In the genomic region with DNA sequence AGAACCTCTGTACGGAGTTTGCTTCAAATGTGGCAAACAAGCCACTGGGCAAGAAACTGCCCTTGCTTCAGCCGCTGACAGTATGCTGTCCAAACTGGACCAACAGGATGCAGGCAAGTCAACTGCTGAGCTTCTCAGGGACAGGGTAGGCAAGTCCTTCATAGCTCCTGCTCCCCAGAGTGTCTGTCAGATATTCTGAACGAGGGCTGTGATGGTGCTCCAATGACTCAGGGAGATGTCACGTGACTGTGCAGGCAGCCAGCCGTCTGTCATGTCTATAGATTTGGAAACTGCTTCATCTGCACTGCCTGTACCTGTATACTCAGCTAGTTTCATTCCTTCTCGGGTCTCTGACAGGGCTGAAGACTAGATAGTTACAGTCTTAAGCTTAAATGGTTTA, we compare ENCODE assay signal across 27 mouse cellular contexts. TPM values are rescaled to one million over a fixed set of nuclear protein-coding genes. Genes with fewer than 3 reads are reported as not detected.
DNase-seq lines count a peak whose midpoint lies in the region; ATAC-seq and TF ChIP-seq lines count a peak whose summit lies in the region.
"Had no signal": no experiment of that assay in that cellular context is flagged by ENCODE, and none has a peak within 500 bp of the region (broad histone marks: within the 10 kb centered on the region; RNA-seq: fewer than 3 reads in every experiment).

No protein-coding gene starts in this region.

- no peaks in the 10 kb centered on the region for H3K27me3 ChIP-seq in cerebellum, adult 2 months (ENCODE audit: control insufficient read depth, insufficient read depth, low read length)
- no peaks in the 10 kb centered on the region for H3K27me3 ChIP-seq in lung, postnatal 0 days (replicated peaks; ENCODE audit: insufficient read depth, low read length)
- no peaks in the 10 kb centered on the region for H3K27me3 ChIP-seq in forebrain, embryonic 15.5 days
- H3K27me3 ChIP-seq: heart, embryonic 12.5 days; intestine, embryonic 15.5 days; lung, embryonic 15.5 days; midbrain, embryonic 15.5 days had no signal

- peak overlapping the region; percentile 76 for H3K27ac ChIP-seq in cerebellum, adult 2 months (ENCODE audit: insufficient read depth, low read length)
- no peak overlapping the region for H3K27ac ChIP-seq in lung, postnatal 0 days (ENCODE audit: low read length)
- H3K27ac ChIP-seq in forebrain, embryonic 15.5 days (replicated peaks): no peak overlapping the region
- H3K27ac ChIP-seq: hindbrain, embryonic 10.5 days; intestine, embryonic 15.5 days; liver, embryonic 14.5 days; lung, embryonic 15.5 days; macrophage; midbrain, embryonic 15.5 days had no signal

- TF ChIP-seq POLR2A in cerebellum, adult 2 months (IDR thresholded peaks at IDR 0.05; ENCODE audit: borderline replicate concordance, insufficient read depth, low read length): no peak

- WGBS in cerebellum, adult 2 months: 45% methylated on average over 6 of the region's 6 CpGs
- WGBS in lung, postnatal 0 days: 74% methylated on average over 6 of the region's 6 CpGs
- 84% methylated on average over 6 of the region's 6 CpGs for WGBS in forebrain, embryonic 15.5 days

- no peak for TF ChIP-seq CTCF in cerebellum, adult 2 months (IDR thresholded peaks at IDR 0.05; ENCODE audit: borderline replicate concordance, insufficient read depth, low read depth, low read length)
- TF ChIP-seq CTCF in lung, postnatal 0 days (IDR thresholded peaks at IDR 0.05): no peak

- H3K36me3 ChIP-seq in lung, postnatal 0 days (ENCODE audit: insufficient read depth, low read length): peaks cover 4% of the 10 kb centered on the region; the same call in 1 of the 2 replicates
- peaks cover 10% of the 10 kb centered on the region for H3K36me3 ChIP-seq in forebrain, embryonic 15.5 days

- no peak for TF ChIP-seq EP300 in lung, postnatal 0 days (IDR thresholded peaks at IDR 0.05)

- peak; percentile 48 to 72 for DNase-seq in cerebellum, adult 2 months
- no peak for DNase-seq in cerebellum, postnatal 10 days
- DNase-seq in layer of hippocampus, adult 18-20 months (ENCODE audit: low spot score in 2 of 2): peak; percentile 39 to 71
- no peak for DNase-seq in layer of hippocampus, postnatal 14 days (ENCODE audit: low spot score in 2 of 2)
- peak; percentile 40 for DNase-seq in MN1 (ENCODE audit: low spot score)
- peak; percentile 82 for DNase-seq in brain, adult 2 months (ENCODE audit: low read depth, low spot score)
- no peak for DNase-seq in lung, postnatal 0 days (ENCODE audit: low spot score)
- DNase-seq: cerebellum, adult 11 months; heart, postnatal 10 days; kidney, adult 9 months; kidney, postnatal 14 days; spleen, adult 18-20 months; thymus, postnatal 14 days had no signal

- no peak for ATAC-seq in lung, postnatal 0 days
- no peak for ATAC-seq in forebrain, embryonic 15.5 days (replicated peaks)
- ATAC-seq: hindbrain, embryonic 16.5 days; intestine, embryonic 15.5 days; midbrain, embryonic 15.5 days had no signal

- H3K4me2 ChIP-seq in lung, postnatal 0 days (replicated peaks; ENCODE audit: low read depth, low read length): no peak overlapping the region
- no peak overlapping the region for H3K4me2 ChIP-seq in forebrain, embryonic 15.5 days (replicated peaks)
- H3K4me2 ChIP-seq: heart, embryonic 12.5 days; intestine, embryonic 15.5 days; lung, embryonic 15.5 days; midbrain, embryonic 15.5 days had no signal

- no peak overlapping the region for H3K4me3 ChIP-seq in cerebellum, adult 2 months (replicated peaks; ENCODE audit: insufficient read depth, low read depth, low read length)
- no peak overlapping the region for H3K4me3 ChIP-seq in lung, postnatal 0 days (ENCODE audit: low read depth, low read length)
- H3K4me3 ChIP-seq in forebrain, embryonic 15.5 days: no peak overlapping the region
- H3K4me3 ChIP-seq: heart, embryonic 12.5 days; hindbrain, embryonic 10.5 days; intestine, embryonic 15.5 days; lung, embryonic 15.5 days; midbrain, embryonic 15.5 days had no signal

- H3K4me1 ChIP-seq in cerebellum, adult 2 months (ENCODE audit: control insufficient read depth, insufficient read depth, low read length): peaks cover 16% of the 10 kb centered on the region
- no peaks in the 10 kb centered on the region for H3K4me1 ChIP-seq in lung, postnatal 0 days (ENCODE audit: insufficient read depth, low read depth, low read length)
- no peaks in the 10 kb centered on the region for H3K4me1 ChIP-seq in forebrain, embryonic 15.5 days
- H3K4me1 ChIP-seq: heart, embryonic 12.5 days; hindbrain, embryonic 10.5 days; intestine, embryonic 15.5 days; lung, embryonic 15.5 days; midbrain, embryonic 15.5 days had no signal

- no peaks in the 10 kb centered on the region for H3K9me3 ChIP-seq in lung, postnatal 0 days (ENCODE audit: low read length)
- H3K9me3 ChIP-seq in forebrain, embryonic 15.5 days: no peaks in the 10 kb centered on the region
- H3K9me3 ChIP-seq: heart, embryonic 12.5 days; hindbrain, embryonic 10.5 days; intestine, embryonic 15.5 days; lung, embryonic 15.5 days; midbrain, embryonic 15.5 days had no signal

- H3K9ac ChIP-seq in lung, postnatal 0 days (replicated peaks; ENCODE audit: low read depth): no peak overlapping the region
- H3K9ac ChIP-seq in forebrain, embryonic 15.5 days (replicated peaks): no peak overlapping the region
- H3K9ac ChIP-seq: heart, embryonic 12.5 days; intestine, embryonic 15.5 days; liver, embryonic 14.5 days; lung, embryonic 15.5 days; midbrain, embryonic 15.5 days had no signal

RNA-seq across cellular contexts. Expression of gene Bcl7c, which starts 9.7 kb away (rescaled TPM):
- 33.3 and 36.1 TPM in 2 replicates for polyA plus RNA-seq in cerebellum, adult 2 months (2012; rRNA removed)
- total RNA-seq in layer of hippocampus, adult 18-20 months (2021): 10 to 100 TPM; 34.4 to 34.6 TPM
- 10 to 100 TPM; 30.3 to 38.0 TPM for total RNA-seq in layer of hippocampus, postnatal 14 days (2021)
- polyA plus RNA-seq in lung, postnatal 0 days (2015; fragmentation: Nextera tagmentation; extraction: Ambion mirVana): 34.1 TPM in 2 replicates
- polyA plus RNA-seq in forebrain, embryonic 15.5 days (2015; fragmentation: Nextera tagmentation; extraction: Ambion mirVana): 43.1 and 47.9 TPM in 2 replicates

RNA-seq across cellular contexts. Expression of gene Ctf1, which starts 13.6 kb away (rescaled TPM):
- polyA plus RNA-seq in cerebellum, adult 2 months (2012; rRNA removed): 6.4 and 6.5 TPM in 2 replicates
- 1 to 10 TPM; 3.5 to 4.6 TPM for total RNA-seq in layer of hippocampus, adult 18-20 months (2021)
- 1 to 10 TPM; 3.2 to 5.4 TPM for total RNA-seq in layer of hippocampus, postnatal 14 days (2021)
- 9.9 and 10.4 TPM in 2 replicates for polyA plus RNA-seq in lung, postnatal 0 days (2015; fragmentation: Nextera tagmentation; extraction: Ambion mirVana)
- polyA plus RNA-seq in forebrain, embryonic 15.5 days (2015; fragmentation: Nextera tagmentation; extraction: Ambion mirVana): 3.8 and 5.8 TPM in 2 replicates
- polyA plus RNA-seq: macrophage had no signal

RNA-seq across cellular contexts. Expression of gene Ctf2, which starts 33.0 kb away (rescaled TPM):
- polyA plus RNA-seq in cerebellum, adult 2 months (2012; rRNA removed): not detected in 2 replicates
- not detected for total RNA-seq in layer of hippocampus, adult 18-20 months (2021)
- not detected for total RNA-seq in layer of hippocampus, postnatal 14 days (2021)
- 0.07 and 0.08 TPM in 2 replicates for polyA plus RNA-seq in lung, postnatal 0 days (2015; fragmentation: Nextera tagmentation; extraction: Ambion mirVana)
- 0.10 and 0.19 TPM in 2 replicates for polyA plus RNA-seq in forebrain, embryonic 15.5 days (2015; fragmentation: Nextera tagmentation; extraction: Ambion mirVana)
- total RNA-seq: gastrocnemius, adult 8-10 months; heart, postnatal 10 days; layer of hippocampus, adult 8-10 months; left cerebral cortex, adult 18-20 months; left cerebral cortex, postnatal 25 days had no signal
- polyA plus RNA-seq: heart, embryonic 12.5 days; macrophage; testis, adult 2 months had no signal

RNA-seq across cellular contexts. Expression of gene Fbxl19, which starts 45.4 kb away (rescaled TPM):
- 35.2 and 37.8 TPM in 2 replicates for polyA plus RNA-seq in cerebellum, adult 2 months (2012; rRNA removed)
- total RNA-seq in layer of hippocampus, adult 18-20 months (2021): 10 to 100 TPM; 59.2 to 59.7 TPM
- total RNA-seq in layer of hippocampus, postnatal 14 days (2021): 10 to 100 TPM; 73.0 to 73.5 TPM
- polyA plus RNA-seq in lung, postnatal 0 days (2015; fragmentation: Nextera tagmentation; extraction: Ambion mirVana): 1.6 TPM in 2 replicates
- polyA plus RNA-seq in forebrain, embryonic 15.5 days (2015; fragmentation: Nextera tagmentation; extraction: Ambion mirVana): 9.4 and 10.5 TPM in 2 replicates

Comparison
In these comparisons a context has a peak if more than half of its experiments do, and no peak if none do; other contexts are left out.
1. DNase-seq: peak in cerebellum, adult 2 months (2 of 2), layer of hippocampus, adult 18-20 months (2 of 2), MN1 (single experiment) and brain, adult 2 months (single experiment); none in cerebellum, postnatal 10 days (0 of 2), layer of hippocampus, postnatal 14 days (0 of 2) and lung, postnatal 0 days (single experiment).